Mouse (Mus musculus): ENCODE measurements around the gene Dlg3. TPM values are rescaled to one million over a fixed set of nuclear protein-coding genes. Genes with fewer than 3 reads are reported as not detected.

Gene Dlg3
- polyA plus RNA-seq, 1 experiment: 28.8 TPM

DNA sequence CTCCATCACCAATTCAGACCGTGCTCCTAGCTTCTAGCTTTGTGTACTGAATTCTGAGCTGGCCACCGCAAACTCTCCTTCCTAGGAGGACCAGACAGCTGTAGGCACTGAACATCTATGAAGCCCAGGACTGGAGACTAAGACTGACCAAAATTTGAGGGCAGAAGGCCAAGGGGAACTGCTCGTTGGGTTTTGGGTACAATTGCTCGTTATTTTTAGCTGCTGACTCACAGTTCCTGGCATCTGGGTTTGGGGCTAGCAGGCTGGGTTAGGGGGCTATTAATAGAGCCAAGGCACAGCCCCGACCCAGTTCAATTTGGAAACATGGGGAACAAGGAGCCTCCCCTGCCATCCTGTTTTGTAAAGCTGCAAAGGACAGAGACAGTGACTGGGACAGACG, 26.7 kb upstream of the Dlg3 start:
- H3K36me3 ChIP-seq (ENCODE audit: control insufficient read depth, insufficient read depth, low read length): no peaks in the 10 kb centered on the region
- 60% methylated on average over 6 of the region's 6 CpGs for WGBS
- no peak for TF ChIP-seq CTCF (IDR thresholded peaks at IDR 0.05; ENCODE audit: extremely low read depth, insufficient read length, insufficient replicate concordance, low read depth, low read length)
- TF ChIP-seq POLR2A (IDR thresholded peaks at IDR 0.05; ENCODE audit: low read depth, low read length): no peak
- no peak overlapping the region for H3K4me3 ChIP-seq (ENCODE audit: low read depth, low read length)
- H3K4me1 ChIP-seq (ENCODE audit: control insufficient read depth, insufficient read depth, insufficient read length, low read length): no peaks in the 10 kb centered on the region
- no peaks in the 10 kb centered on the region for H3K27me3 ChIP-seq (ENCODE audit: control insufficient read depth, insufficient read depth, low read length)
- H3K27ac ChIP-seq (ENCODE audit: insufficient read depth, low read depth, low read length): no peak overlapping the region

DNA sequence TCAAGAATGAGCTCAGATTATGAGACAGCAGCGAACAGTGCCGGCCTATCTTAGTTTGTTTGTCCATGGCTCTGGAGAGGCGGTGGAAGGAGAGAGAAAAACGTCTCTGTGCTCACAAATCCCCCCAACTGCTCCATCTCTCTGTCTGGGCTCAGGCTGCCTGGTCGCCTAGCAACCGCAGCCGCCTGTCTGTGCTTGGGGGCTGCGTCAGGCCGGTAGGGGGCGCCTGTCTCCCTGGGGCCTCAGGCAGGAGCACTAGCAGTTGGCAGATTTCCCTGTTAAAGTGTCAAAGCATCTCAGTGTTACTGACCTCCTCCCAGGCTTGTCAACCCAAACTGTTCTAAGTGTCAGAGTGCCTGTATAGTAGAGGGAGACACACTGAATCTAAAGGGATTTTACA, 25.6 kb upstream of the Dlg3 start:
- peak; percentile 39; the same call in 1 of the 2 replicates for TF ChIP-seq CTCF (IDR thresholded peaks at IDR 0.05; ENCODE audit: extremely low read depth, insufficient read length, insufficient replicate concordance, low read depth, low read length)
- TF ChIP-seq POLR2A (IDR thresholded peaks at IDR 0.05; ENCODE audit: low read depth, low read length): no peak
- Histone ChIP-seq H3K27me3 (ENCODE audit: control insufficient read depth, insufficient read depth, low read length) (no peaks in the 10 kb centered on the region), H3K4me1 (ENCODE audit: control insufficient read depth, insufficient read depth, insufficient read length, low read length) (no peaks in the 10 kb centered on the region), H3K4me3 (ENCODE audit: low read depth, low read length) (no peak overlapping the region), H3K36me3 (ENCODE audit: control insufficient read depth, insufficient read depth, low read length) (no peaks in the 10 kb centered on the region), H3K27ac (ENCODE audit: insufficient read depth, low read depth, low read length) (no peak overlapping the region)
- 21% methylated on average over 10 of the region's 10 CpGs for WGBS

DNA sequence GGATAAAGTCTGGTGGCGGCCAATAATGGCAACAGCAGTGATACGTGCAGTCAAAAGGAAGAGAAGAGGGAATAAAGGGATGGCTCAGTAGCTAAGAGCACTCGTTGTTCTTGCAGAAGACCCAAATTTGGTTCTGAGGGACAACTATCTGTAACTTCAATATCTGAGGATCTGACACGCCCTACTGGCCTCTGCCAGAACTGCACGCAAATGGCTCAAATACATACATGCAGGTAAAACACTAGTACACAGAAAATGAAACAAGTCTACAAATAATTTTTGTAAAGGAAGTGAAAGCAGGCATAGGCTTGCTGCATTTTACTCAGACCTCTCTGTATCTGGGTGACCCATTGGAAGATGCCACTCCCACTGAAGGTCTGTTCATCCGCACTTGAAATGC, 1.7 kb upstream of the Dlg3 start:
- Histone ChIP-seq H3K4me1 (ENCODE audit: control insufficient read depth, insufficient read depth, insufficient read length, low read length) (0 out of 2 replicates have a peak, but pooled peaks cover 5% of the 10 kb centered on the region), H3K27me3 (ENCODE audit: control insufficient read depth, insufficient read depth, low read length) (no peaks in the 10 kb centered on the region), H3K27ac (ENCODE audit: insufficient read depth, low read depth, low read length) (no peak overlapping the region), H3K4me3 (ENCODE audit: low read depth, low read length) (no peak overlapping the region), H3K36me3 (ENCODE audit: control insufficient read depth, insufficient read depth, low read length) (no peaks in the 10 kb centered on the region)
- 75% methylated on average over 6 of the region's 6 CpGs for WGBS
- no peak for TF ChIP-seq POLR2A (IDR thresholded peaks at IDR 0.05; ENCODE audit: low read depth, low read length)
- TF ChIP-seq CTCF (IDR thresholded peaks at IDR 0.05; ENCODE audit: extremely low read depth, insufficient read length, insufficient replicate concordance, low read depth, low read length): no peak

- 21% methylated on average over 36 of the region's 36 CpGs for WGBS
Measured at GRCm38 (mm10) chrX:100767885-100768626, 534 bp downstream of the Dlg3 start.

DNA sequence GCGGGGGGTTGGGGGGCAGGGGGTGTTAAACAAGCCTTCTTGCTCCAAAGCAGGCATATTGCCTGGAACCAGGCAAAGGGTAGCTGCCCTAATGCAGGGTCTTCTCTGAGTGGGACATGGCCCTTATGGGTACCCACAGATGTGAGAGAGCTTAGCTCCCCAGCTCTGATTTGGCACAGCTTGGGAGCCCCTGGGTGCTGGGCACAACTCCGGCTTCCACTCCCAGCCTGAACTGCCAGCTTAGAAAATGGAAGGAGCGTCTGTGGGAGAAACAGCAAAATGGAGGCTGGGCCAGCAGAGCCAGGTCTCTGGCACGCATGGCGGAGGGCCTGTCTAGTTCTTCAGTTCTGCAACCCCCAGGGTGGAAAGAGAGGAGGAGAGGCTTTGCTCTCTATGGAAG, 1.8 kb downstream of the Dlg3 start:
- no peaks in the 10 kb centered on the region for H3K27me3 ChIP-seq (ENCODE audit: control insufficient read depth, insufficient read depth, low read length)
- TF ChIP-seq CTCF (IDR thresholded peaks at IDR 0.05; ENCODE audit: extremely low read depth, insufficient read length, insufficient replicate concordance, low read depth, low read length) (no peak), POLR2A (IDR thresholded peaks at IDR 0.05; ENCODE audit: low read depth, low read length) (no peak)
- H3K27ac ChIP-seq (ENCODE audit: insufficient read depth, low read depth, low read length): no peak overlapping the region
- H3K4me1 ChIP-seq (ENCODE audit: control insufficient read depth, insufficient read depth, insufficient read length, low read length): 0 out of 2 replicates have a peak, but pooled peaks cover 5% of the 10 kb centered on the region
- no peaks in the 10 kb centered on the region for H3K36me3 ChIP-seq (ENCODE audit: control insufficient read depth, insufficient read depth, low read length)
- H3K4me3 ChIP-seq (ENCODE audit: low read depth, low read length): no peak overlapping the region
- WGBS: 96% methylated on average over 5 of the region's 5 CpGs

More at GRCm38 (mm10) chrX:100767885-100768626, 534 bp downstream of the Dlg3 start:
- Histone ChIP-seq H3K27me3 (ENCODE audit: control insufficient read depth, insufficient read depth, low read length) (no peaks in the 10 kb centered on the region), H3K4me3 (ENCODE audit: low read depth, low read length) (peak overlapping the region; percentile 53), H3K27ac (ENCODE audit: insufficient read depth, low read depth, low read length) (no peak overlapping the region), H3K4me1 (ENCODE audit: control insufficient read depth, insufficient read depth, insufficient read length, low read length) (0 out of 2 replicates have a peak, but pooled peaks cover 5% of the 10 kb centered on the region), H3K36me3 (ENCODE audit: control insufficient read depth, insufficient read depth, low read length) (no peaks in the 10 kb centered on the region)
- TF ChIP-seq CTCF (IDR thresholded peaks at IDR 0.05; ENCODE audit: extremely low read depth, insufficient read length, insufficient replicate concordance, low read depth, low read length) (no peak), POLR2A (IDR thresholded peaks at IDR 0.05; ENCODE audit: low read depth, low read length) (no peak)

GRCm38 (mm10) chrX:100774341-100774811, 6.9 kb downstream of the Dlg3 start:
- TF ChIP-seq POLR2A (IDR thresholded peaks at IDR 0.05; ENCODE audit: low read depth, low read length) (no peak), CTCF (IDR thresholded peaks at IDR 0.05; ENCODE audit: extremely low read depth, insufficient read length, insufficient replicate concordance, low read depth, low read length) (peak; percentile 70; the same call in 1 of the 2 replicates)
- no peaks in the 10 kb centered on the region for H3K36me3 ChIP-seq (ENCODE audit: control insufficient read depth, insufficient read depth, low read length)
- H3K4me3 ChIP-seq (ENCODE audit: low read depth, low read length): peak overlapping the region; percentile 72
- peak overlapping the region; percentile 45; the same call in 1 of the 2 replicates for H3K27ac ChIP-seq (ENCODE audit: insufficient read depth, low read depth, low read length)
- 11% methylated on average over 23 of the region's 23 CpGs for WGBS
- peaks cover 3% of the 10 kb centered on the region for H3K4me1 ChIP-seq (ENCODE audit: control insufficient read depth, insufficient read depth, insufficient read length, low read length)
- no peaks in the 10 kb centered on the region for H3K27me3 ChIP-seq (ENCODE audit: control insufficient read depth, insufficient read depth, low read length)

DNA sequence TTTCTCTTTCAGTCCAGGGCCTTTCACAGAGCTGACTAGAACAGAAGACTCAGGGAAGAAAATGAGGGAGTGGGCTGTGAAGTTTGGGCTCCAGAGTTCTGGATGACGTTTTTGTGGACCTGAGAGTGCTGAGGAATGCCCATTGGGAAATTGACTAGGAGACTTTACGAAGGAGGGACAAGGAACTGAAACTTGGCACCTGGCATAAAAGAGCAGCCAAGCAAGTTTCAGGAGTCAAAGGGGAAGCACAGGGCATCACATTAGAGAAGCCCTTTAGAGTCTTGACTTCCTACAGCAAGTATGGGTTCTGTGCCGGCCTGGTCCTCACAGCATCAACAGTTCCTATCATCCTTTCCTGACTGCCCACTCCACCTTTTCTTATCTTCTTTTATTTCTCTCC, 7.9 kb downstream of the Dlg3 start:
- TF ChIP-seq POLR2A (IDR thresholded peaks at IDR 0.05; ENCODE audit: low read depth, low read length) (no peak), CTCF (IDR thresholded peaks at IDR 0.05; ENCODE audit: extremely low read depth, insufficient read length, insufficient replicate concordance, low read depth, low read length) (no peak)
- peaks cover 3% of the 10 kb centered on the region for H3K4me1 ChIP-seq (ENCODE audit: control insufficient read depth, insufficient read depth, insufficient read length, low read length)
- no peaks in the 10 kb centered on the region for H3K36me3 ChIP-seq (ENCODE audit: control insufficient read depth, insufficient read depth, low read length)
- WGBS: 64% methylated on average over 3 of the region's 3 CpGs
- no peak overlapping the region for H3K27ac ChIP-seq (ENCODE audit: insufficient read depth, low read depth, low read length)
- H3K27me3 ChIP-seq (ENCODE audit: control insufficient read depth, insufficient read depth, low read length): no peaks in the 10 kb centered on the region
- no peak overlapping the region for H3K4me3 ChIP-seq (ENCODE audit: low read depth, low read length)
